Mouse (Mus musculus) heart, embryonic 14.5 days (tissue): Measurements from ENCODE around the gene Lsm2. TPM values are rescaled to one million over a fixed set of nuclear protein-coding genes. Genes with fewer than 3 reads are reported as not detected.

Source experiments
- ATAC-seq: fragments of 200-750 bp; cut with Nextera tagmentation; 2 replicates; pipeline ENCODE4 v1.8.0; 2017; ENCODE audit warnings: low read depth, moderate TSS enrichment; ENCODE audit not compliant: insufficient number of reproducible peaks, insufficient read depth, low FRiP score
- H3K27ac ChIP-seq, 2 experiments: fragments of 200-500 bp in 1 of 2; fragments of 300-500 bp in 1 of 2; sonication (generic) in 1 of 2; replicated peaks in 1 of 2; 2 replicates each; pipeline ENCODE4 v1.5.1; 2012 to 2014; ENCODE audit warnings: low read depth in 2 of 2, low read length in 2 of 2, control low read depth in 1 of 2, mild to moderate bottlenecking in 1 of 2, mixed read lengths in 1 of 2; ENCODE audit not compliant: control insufficient read depth in 1 of 2, insufficient read depth in 1 of 2
- H3K27me3 ChIP-seq: fragments of 300-500 bp; sonication (generic); 2 replicates; pipeline ENCODE4 v1.6.1; 2014; ENCODE audit warnings: mild to moderate bottlenecking, low read length, control low read depth; ENCODE audit not compliant: control insufficient read depth, insufficient read depth
- H3K36me3 ChIP-seq: fragments of 300-500 bp; sonication (generic); 2 replicates; pipeline ENCODE4 v1.6.1; 2014; ENCODE audit warnings: mild to moderate bottlenecking, control low read depth, low read length, mixed read lengths; ENCODE audit not compliant: control insufficient read depth, insufficient read depth
- H3K4me1 ChIP-seq, 2 experiments: fragments of 200-500 bp in 1 of 2; fragments of 300-500 bp in 1 of 2; sonication (generic) in 1 of 2; 2 replicates each; pipeline ENCODE4 v1.6.1; 2012 to 2014; ENCODE audit warnings: low read length in 2 of 2, control low read depth in 1 of 2, mixed read lengths in 1 of 2; ENCODE audit not compliant: control insufficient read depth in 2 of 2, insufficient read depth in 2 of 2
- H3K4me2 ChIP-seq: fragments of 300-500 bp; sonication (generic); 2 replicates; pipeline ENCODE4 v1.6.1; 2014; ENCODE audit warnings: mild to moderate bottlenecking, low read length
- H3K4me3 ChIP-seq, 2 experiments: fragments of 200-500 bp in 1 of 2; fragments of 300-500 bp in 1 of 2; sonication (generic) in 1 of 2; 2 replicates each; pipeline ENCODE4 v1.5.1; 2012 to 2014; ENCODE audit warnings: low read length in 2 of 2, mild to moderate bottlenecking in 2 of 2, control low read depth in 1 of 2, low read depth in 1 of 2, moderate library complexity in 1 of 2; ENCODE audit not compliant: control insufficient read depth in 1 of 2, insufficient read depth in 1 of 2
- H3K9ac ChIP-seq: fragments of 300-500 bp; sonication (generic); 2 replicates; pipeline ENCODE4 v1.6.1; 2014; ENCODE audit warnings: mild to moderate bottlenecking, low read length
- H3K9me3 ChIP-seq: fragments of 300-500 bp; sonication (generic); 2 replicates; pipeline ENCODE4 v1.6.1; 2016; ENCODE audit warnings: low read length, control low read depth; ENCODE audit not compliant: control insufficient read depth
- WGBS: fragments of 180-500 bp; shearing (Covaris S2); extraction: QIAGEN DNeasy Blood & Tissue Kit; methylation state at CpG from one replicate; pipeline ENCODE4 v1.1.7; 2014; 5-methylcytosine and 5-hydroxymethylcytosine counted together
- polyA plus RNA-seq: library from polyadenylated mRNA; unstranded; fragments of >200 nt; fragmentation: Nextera tagmentation; extraction: Ambion mirVana; gene quantifications from 2 replicates; pipeline ENCODE4 v1.2.1, GENCODE M21; 2014

The Lsm2 gene
- polyA plus RNA-seq, 1 experiment from 2014 or later: 136 TPM

DNA sequence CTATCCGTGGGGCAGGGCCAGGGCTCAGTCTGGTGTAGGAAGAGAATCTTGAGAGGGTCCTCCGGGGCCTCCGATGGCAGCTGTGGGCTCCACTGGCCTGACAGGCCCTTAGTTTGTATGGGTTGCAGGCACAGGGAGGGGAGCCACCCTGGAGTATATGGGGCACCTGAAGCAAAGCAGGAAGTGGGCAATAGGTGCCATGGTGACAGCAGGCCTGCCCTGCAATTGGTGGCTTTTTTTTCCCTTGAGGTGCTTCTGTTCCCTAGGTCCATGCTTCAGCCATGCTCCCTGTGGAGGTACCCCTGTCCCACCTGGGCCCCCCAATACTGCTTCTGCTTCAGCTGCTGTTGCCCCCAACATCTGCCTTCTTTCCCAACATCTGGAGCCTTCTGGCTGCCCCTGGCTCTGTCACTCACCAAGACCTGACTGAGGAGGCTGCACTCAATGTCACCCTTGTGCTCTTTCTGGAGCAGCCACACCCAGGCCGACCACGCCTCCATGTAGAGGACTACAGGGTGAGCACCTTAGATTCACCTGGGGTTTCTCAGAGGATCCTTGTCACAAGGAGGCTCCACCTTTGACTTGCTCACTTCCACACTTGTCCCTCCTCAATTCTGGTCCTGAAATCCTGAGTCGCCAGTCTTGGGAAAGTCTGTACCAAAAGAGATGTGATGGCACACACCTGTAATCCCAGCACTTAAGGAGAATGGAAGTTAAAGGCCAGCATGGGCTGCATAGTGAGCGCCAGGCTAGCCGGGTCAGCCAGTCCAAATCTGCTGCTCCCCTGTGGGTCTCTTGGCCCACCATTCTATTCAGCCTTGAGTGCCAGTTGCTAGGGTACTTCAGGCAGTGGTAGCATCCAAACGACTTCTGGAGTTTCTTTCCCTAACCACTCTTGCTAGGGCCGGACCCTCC lies 35.4 kb downstream of the Lsm2 start:
- Histone ChIP-seq H3K4me2 (no peak overlapping the region), H3K36me3 (peaks cover 40% of the 10 kb centered on the region)
- 75% methylated on average over 10 of the region's 10 CpGs for WGBS

DNA sequence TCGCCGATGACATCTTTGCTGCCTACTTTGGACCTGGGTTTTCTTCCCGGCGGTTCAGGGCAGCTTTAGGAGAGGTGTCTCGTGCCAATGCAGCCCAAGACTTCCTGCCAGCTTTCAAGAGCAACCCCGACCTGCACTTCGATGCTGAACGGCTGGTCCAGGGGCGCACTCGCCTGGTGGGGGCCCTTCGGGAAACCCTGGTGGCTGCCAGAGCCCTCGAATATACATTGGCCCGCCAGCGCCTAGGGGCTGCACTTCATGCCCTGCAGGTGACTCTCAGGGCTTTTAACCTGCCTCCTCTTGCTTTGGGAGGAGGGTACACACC lies 36.0 kb downstream of the Lsm2 start:
- Histone ChIP-seq H3K9me3 (no peaks in the 10 kb centered on the region), H3K36me3 (peaks cover 34% of the 10 kb centered on the region), H3K27me3 (no peaks in the 10 kb centered on the region), H3K4me3 (no peak overlapping the region), H3K27ac (no peak overlapping the region), H3K4me2 (no peak overlapping the region), H3K4me1 (peaks cover 17 to 20% of the 10 kb centered on the region in 2 experiments), H3K9ac (no peak overlapping the region)
- 65% methylated on average over 14 of the region's 14 CpGs for WGBS
- ATAC-seq: no peak

More for the DNA sequence above, 35.4 kb downstream of the Lsm2 start:
- Histone ChIP-seq H3K9me3 (no peaks in the 10 kb centered on the region), H3K27me3 (no peaks in the 10 kb centered on the region), H3K9ac (peak overlapping the region; percentile 53), H3K27ac (0 out of 4 replicates have a peak overlapping the region, but pooled peaks of 1 of the 2 experiments have one; percentile 10), H3K4me3 (no peak overlapping the region), H3K4me1 (peaks cover 15 to 18% of the 10 kb centered on the region in 2 experiments)
- no peak for ATAC-seq

DNA sequence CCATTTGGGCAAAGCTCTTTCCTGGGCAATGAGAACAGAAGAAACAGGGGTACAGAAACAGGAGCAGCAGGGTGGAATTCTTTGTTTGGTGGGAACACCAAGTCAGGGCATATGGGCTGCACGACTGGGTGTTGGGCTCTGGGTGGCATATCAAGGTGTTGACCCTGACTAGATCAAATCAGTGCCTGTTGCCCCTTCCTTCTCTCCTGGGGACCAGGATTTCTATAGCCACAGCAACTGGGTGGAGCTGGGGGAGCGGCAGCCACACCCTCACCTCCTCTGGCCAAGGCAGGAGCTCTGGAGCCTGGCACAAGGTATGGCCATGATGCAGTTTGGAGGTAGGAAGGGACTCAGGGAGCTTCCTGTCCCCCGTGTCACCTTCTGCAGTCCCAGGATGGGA lies 36.5 kb downstream of the Lsm2 start:
- ATAC-seq: no peak
- Histone ChIP-seq H3K9me3 (no peaks in the 10 kb centered on the region), H3K36me3 (peaks cover 29% of the 10 kb centered on the region), H3K9ac (no peak overlapping the region), H3K4me1 (peaks cover 17 to 20% of the 10 kb centered on the region in 2 experiments), H3K27ac (no peak overlapping the region), H3K27me3 (no peaks in the 10 kb centered on the region), H3K4me2 (no peak overlapping the region), H3K4me3 (no peak overlapping the region)
- 85% methylated on average over 3 of the region's 3 CpGs for WGBS

DNA sequence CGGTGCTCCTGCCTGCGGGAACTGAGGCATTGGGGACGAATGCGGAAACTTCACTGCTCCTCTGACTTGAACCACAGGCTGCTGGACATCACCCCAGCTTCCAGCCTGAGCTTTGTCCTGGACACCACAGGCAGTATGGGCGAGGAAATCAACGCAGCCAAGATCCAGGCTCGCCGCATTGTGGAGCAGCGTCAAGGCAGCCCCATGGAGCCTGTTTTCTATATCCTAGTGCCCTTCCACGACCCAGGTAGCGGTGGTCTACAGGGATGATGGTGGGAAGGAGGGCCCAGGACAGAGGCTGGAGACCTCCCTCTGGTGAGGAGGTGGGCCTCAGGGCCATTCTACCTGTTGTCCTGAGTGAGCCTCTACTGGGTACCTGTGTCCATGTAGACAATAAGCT lies 38.2 kb downstream of the Lsm2 start:
- no peak overlapping the region for H3K4me3 ChIP-seq
- peaks cover 27 to 36% of the 10 kb centered on the region in 2 experiments for H3K4me1 ChIP-seq
- WGBS: 70% methylated on average over 11 of the region's 11 CpGs

DNA sequence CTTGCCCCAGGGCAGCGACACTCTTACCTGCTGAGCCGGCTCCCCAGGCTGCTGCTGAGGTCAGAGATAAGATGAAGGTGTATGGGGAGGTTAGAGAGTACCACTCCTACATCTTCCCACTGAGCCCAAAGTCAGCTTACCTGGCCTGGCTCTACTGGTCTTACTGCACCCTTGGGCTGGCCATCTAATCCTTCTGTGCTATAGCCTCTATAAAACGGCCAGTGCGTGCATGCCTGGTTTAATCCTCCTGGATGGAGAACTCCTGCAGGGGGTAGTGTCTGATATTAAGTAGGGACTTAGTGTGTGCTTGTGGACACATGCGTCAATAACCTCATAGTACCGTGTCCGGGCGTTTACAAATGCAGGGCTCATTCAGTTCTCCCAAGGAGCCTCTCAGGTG lies 38.9 kb downstream of the Lsm2 start:
- no peaks in the 10 kb centered on the region for H3K9me3 ChIP-seq
- H3K9ac ChIP-seq: no peak overlapping the region
- H3K4me2 ChIP-seq: no peak overlapping the region
- H3K4me1 ChIP-seq: peaks cover 27 to 36% of the 10 kb centered on the region in 2 experiments
- no peak overlapping the region for H3K27ac ChIP-seq
- H3K36me3 ChIP-seq: peaks cover 5% of the 10 kb centered on the region
- H3K4me3 ChIP-seq: no peak overlapping the region
- WGBS: 88% methylated on average over 8 of the region's 8 CpGs
- no peaks in the 10 kb centered on the region for H3K27me3 ChIP-seq
- no peak for ATAC-seq

More for the DNA sequence above, 38.2 kb downstream of the Lsm2 start:
- ATAC-seq: no peak
- Histone ChIP-seq H3K9ac (no peak overlapping the region), H3K27ac (no peak overlapping the region), H3K36me3 (peaks cover 12% of the 10 kb centered on the region), H3K4me2 (no peak overlapping the region), H3K9me3 (no peaks in the 10 kb centered on the region), H3K27me3 (no peaks in the 10 kb centered on the region)

DNA sequence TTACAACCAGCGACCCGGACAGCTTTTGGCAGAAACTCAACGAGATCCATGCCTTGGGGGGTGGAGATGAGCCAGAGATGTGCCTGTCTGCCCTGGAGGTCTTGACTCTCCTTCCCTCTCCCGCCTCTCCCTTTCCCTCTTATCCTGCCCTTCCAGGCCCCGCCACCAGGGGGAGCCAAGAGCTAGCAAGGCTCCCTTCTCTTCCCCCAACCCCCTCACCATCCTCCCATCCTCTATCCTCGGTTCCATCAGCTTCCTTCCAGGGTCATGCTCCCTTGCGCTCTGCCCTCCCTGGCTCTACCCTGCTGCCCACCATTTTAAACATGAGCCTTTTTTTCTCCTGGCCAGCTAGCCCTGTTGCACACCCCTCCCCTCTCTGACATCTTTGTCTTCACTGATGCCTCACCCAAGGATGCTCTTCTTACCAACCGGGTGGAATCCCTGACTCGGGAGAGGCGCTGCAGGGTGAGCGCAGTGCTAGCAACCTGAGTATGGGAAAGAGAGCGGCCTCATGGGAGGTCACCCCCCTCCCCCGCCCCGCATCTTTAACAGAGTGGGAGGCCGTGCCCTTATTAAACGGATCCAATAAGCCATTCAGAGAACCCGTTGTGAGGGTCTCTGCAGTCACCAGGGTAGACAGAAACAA lies 39.6 kb downstream of the Lsm2 start:
- Histone ChIP-seq H3K4me2 (peak overlapping the region; percentile 26), H3K4me1 (peaks cover 23 to 31% of the 10 kb centered on the region in 2 experiments), H3K4me3 (no peak overlapping the region), H3K9ac (no peak overlapping the region), H3K27me3 (no peaks in the 10 kb centered on the region), H3K27ac (peak overlapping the region; percentile 63 to 78), H3K36me3 (no peaks in the 10 kb centered on the region), H3K9me3 (no peaks in the 10 kb centered on the region)
- ATAC-seq: peak; percentile 16; the same call in 1 of the 2 replicates
- 5% methylated on average over 17 of the region's 17 CpGs for WGBS

DNA sequence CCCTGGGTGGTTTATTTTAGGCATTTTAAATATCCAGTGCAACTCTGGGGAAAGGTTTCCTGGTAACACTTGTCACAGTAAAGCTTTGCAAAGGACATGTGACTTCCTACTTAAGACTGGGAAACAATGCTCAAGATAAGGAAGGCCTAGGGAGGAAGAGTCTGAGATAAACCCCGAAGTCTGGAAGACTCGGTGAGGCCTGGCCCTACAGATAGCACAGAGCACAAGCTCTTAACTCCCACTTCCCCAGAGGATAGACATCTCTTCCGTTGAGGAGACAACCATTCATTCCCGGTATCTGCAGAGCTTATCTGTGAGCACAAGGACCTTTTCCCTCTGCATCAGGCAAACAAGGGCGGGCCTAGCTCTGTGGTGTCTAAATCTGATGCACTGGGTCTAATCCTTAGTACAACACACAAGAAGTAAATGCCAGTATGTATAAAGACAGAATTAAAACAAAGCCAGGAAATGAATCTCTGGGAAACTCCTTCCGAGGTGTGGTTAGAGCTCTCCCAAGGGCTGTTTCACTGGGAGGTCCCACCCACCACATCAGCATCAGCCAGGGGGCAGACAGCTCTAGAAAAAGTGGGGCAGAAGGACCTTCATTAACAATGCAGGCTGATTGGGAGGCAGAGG lies 40.3 kb downstream of the Lsm2 start:
- Histone ChIP-seq H3K9me3 (no peaks in the 10 kb centered on the region), H3K27me3 (no peaks in the 10 kb centered on the region), H3K36me3 (no peaks in the 10 kb centered on the region), H3K4me1 (peaks cover 19 to 25% of the 10 kb centered on the region in 2 experiments), H3K27ac (peak overlapping the region; percentile 73 to 78), H3K9ac (0 out of 2 replicates have a peak overlapping the region, but pooled peaks have one; percentile 7), H3K4me3 (no peak overlapping the region), H3K4me2 (peak overlapping the region; percentile 26)
- ATAC-seq: peak; percentile 78
- 16% methylated on average over 6 of the region's 6 CpGs for WGBS
